Mouse (Mus musculus) cerebellum, adult 2 months (tissue): ENCODE data around the gene Man1c1. TPM values are rescaled to one million over a fixed set of nuclear protein-coding genes. Genes with fewer than 3 reads are reported as not detected.
A peak's percentile ranks its signal among the peaks of the same experiment; 100 is the strongest.

ENCODE experiments used
- DNase-seq, 2 experiments: peaks; one replicate each; pipeline ENCODE4 v3.0.0; 2021
- H3K27ac ChIP-seq: fragments of 200-500 bp; 2 replicates; pipeline ENCODE4 v1.5.1; 2012; ENCODE audit warnings: low read length, control low read depth, inconsistent platforms; ENCODE audit not compliant: insufficient read depth
- H3K27me3 ChIP-seq: fragments of 200-500 bp; 2 replicates; pipeline ENCODE4 v1.6.1; 2012; ENCODE audit warnings: inconsistent platforms, mild to moderate bottlenecking, low read length, moderate library complexity; ENCODE audit not compliant: control insufficient read depth, insufficient read depth
- H3K4me1 ChIP-seq: fragments of 200-500 bp; 2 replicates; pipeline ENCODE4 v1.6.1; 2011; ENCODE audit warnings: low read length; ENCODE audit not compliant: control insufficient read depth, insufficient read depth
- H3K4me3 ChIP-seq: fragments of 200-500 bp; replicated peaks from 2 replicates; pipeline ENCODE3; 2011; ENCODE audit warnings: mild to moderate bottlenecking, low read depth, low read length, control low read depth; ENCODE audit not compliant: insufficient read depth
- CTCF ChIP-seq: fragments of 200-500 bp; IDR thresholded peaks from 2 replicates; pipeline ENCODE4 v1.5.1; 2011; ENCODE audit warnings: low read depth, mild to moderate bottlenecking, control low read depth, low read length, moderate library complexity, borderline replicate concordance; ENCODE audit not compliant: insufficient read depth
- POLR2A ChIP-seq: fragments of 200-500 bp; IDR thresholded peaks from 2 replicates; pipeline ENCODE4 v1.6.1; 2011; ENCODE audit warnings: low read length, control low read depth, borderline replicate concordance; ENCODE audit not compliant: insufficient read depth
- WGBS: fragments of 180-500 bp; shearing (Covaris S2); methylation state at CpG from one replicate; pipeline ENCODE4 v1.1.7; 2018; 5-methylcytosine and 5-hydroxymethylcytosine counted together
- polyA plus RNA-seq: library from polyadenylated mRNA; depleted of rRNA; stranded (reverse); fragments of >200 nt; gene quantifications from 2 replicates; pipeline ENCODE4 v1.2.3, GENCODE M21; 2012

Man1c1 gene
- polyA plus RNA-seq, 1 experiment: 30.1 TPM

DNA sequence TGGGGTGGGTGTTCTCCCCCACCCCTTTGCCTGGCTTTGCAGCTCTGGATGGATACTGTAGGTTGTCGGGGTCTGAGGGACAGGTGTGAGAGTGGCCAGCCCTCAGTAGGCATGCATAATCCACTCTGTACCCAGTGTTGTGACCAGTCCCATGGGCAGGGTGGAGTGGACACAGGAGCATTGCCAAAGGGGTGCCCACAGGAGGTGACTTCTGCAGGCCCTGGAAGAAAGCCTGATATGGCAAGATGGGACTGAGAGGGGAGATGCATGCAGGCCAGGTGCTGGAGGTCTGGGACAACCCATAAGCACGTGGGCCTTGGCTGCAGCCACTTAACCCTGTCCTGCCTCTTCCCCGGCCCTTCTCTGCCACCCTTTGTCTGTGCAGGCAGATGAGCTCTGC is 16.3 kb upstream of the Man1c1 start:
- Histone ChIP-seq H3K27ac (no peak overlapping the region), H3K4me3 (no peak overlapping the region), H3K27me3 (no peaks in the 10 kb centered on the region), H3K4me1 (no peaks in the 10 kb centered on the region)
- no peak for TF ChIP-seq CTCF
- TF ChIP-seq POLR2A: no peak
- DNase-seq: no peak
- 60% methylated on average over 3 of the region's 3 CpGs for WGBS

- Histone ChIP-seq H3K27me3 (no peaks in the 10 kb centered on the region), H3K4me3 (no peak overlapping the region), H3K27ac (no peak overlapping the region), H3K4me1 (no peaks in the 10 kb centered on the region)
- WGBS: 81% methylated on average over 8 of the region's 8 CpGs
- no peak for DNase-seq
- TF ChIP-seq CTCF: no peak
- no peak for TF ChIP-seq POLR2A
Observed at GRCm38 (mm10) chr4:134719489-134719888, 15.4 kb upstream of the Man1c1 start.

- peaks cover 3% of the 10 kb centered on the region; the same call in 1 of the 2 replicates for H3K4me1 ChIP-seq
- WGBS: 4% methylated on average over 8 of the region's 8 CpGs
- no peaks in the 10 kb centered on the region for H3K27me3 ChIP-seq
- H3K27ac ChIP-seq: no peak overlapping the region
- TF ChIP-seq POLR2A (no peak), CTCF (peak; percentile 89)
- H3K4me3 ChIP-seq: no peak overlapping the region
- DNase-seq: peak; percentile 81 to 83
Observed at GRCm38 (mm10) chr4:134713937-134714336, 9.8 kb upstream of the Man1c1 start.

- Histone ChIP-seq H3K27ac (no peak overlapping the region), H3K4me3 (no peak overlapping the region), H3K4me1 (peaks cover 4% of the 10 kb centered on the region), H3K27me3 (no peaks in the 10 kb centered on the region)
- 90% methylated on average over 5 of the region's 5 CpGs for WGBS
- TF ChIP-seq POLR2A (no peak), CTCF (no peak)
- no peak for DNase-seq
Observed at GRCm38 (mm10) chr4:134705311-134705710, 1.2 kb upstream of the Man1c1 start.

DNA sequence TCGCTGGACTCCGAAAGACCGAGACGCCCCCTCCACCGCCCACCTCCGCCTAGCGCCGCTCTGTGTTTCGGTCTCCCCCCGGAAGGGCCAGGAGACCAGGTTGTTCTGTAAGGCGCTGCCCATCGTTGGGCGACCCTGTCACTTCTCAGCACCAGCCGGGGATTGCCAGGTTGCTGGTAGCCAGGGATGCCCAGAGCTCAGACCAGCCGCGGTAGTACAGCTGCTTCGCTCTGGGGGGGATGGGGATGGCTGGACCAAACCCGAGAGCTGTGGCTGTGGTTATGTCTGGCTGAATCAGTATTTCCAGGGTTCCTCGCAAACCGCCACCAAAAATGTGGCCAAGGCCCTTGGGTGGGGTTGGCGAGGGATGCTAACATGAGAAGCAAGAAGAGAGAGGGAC is 500 bp upstream of the Man1c1 start:
- DNase-seq: no peak
- no peaks in the 10 kb centered on the region for H3K27me3 ChIP-seq
- no peak for TF ChIP-seq CTCF
- no peak for TF ChIP-seq POLR2A
- peaks cover 9% of the 10 kb centered on the region for H3K4me1 ChIP-seq
- peak overlapping the region; percentile 23; the same call in 1 of the 2 replicates for H3K27ac ChIP-seq
- peak overlapping the region; percentile 83 for H3K4me3 ChIP-seq
- 2% methylated on average over 21 of the region's 21 CpGs for WGBS

GRCm38 (mm10) chr4:134702981-134703834 is 882 bp downstream of the Man1c1 start:
- under 1% methylated on average over 67 of the region's 90 CpGs for WGBS
- Histone ChIP-seq H3K4me1 (peaks cover 9% of the 10 kb centered on the region), H3K4me3 (peak overlapping the region; percentile 83), H3K27ac (peak overlapping the region; percentile 53), H3K27me3 (no peaks in the 10 kb centered on the region)
- DNase-seq: peak; percentile 61 to 76
- TF ChIP-seq POLR2A (no peak), CTCF (no peak)

DNA sequence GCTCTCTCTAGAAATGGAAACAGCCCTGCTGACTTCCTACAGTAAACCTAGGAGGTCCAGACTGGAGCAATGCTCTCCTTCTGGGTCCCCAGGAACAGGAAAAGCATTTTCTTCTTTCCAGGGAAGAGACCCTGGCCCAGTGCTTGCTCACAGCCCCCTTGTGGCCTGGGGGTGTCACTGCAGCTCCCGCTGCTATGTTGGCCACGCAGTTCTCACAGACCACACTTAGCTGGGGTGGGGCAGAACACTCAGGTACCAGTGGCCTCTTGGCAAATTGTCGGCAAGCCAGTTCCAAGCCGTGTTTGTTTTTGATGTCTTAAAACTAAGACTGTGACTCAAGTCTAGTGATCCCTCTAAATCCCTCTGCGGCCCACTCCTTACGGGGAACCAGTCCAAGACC is 2.2 kb downstream of the Man1c1 start:
- WGBS: 4% methylated on average over 6 of the region's 6 CpGs
- DNase-seq: peak; percentile 83 to 87
- peaks cover 17% of the 10 kb centered on the region for H3K4me1 ChIP-seq
- H3K27ac ChIP-seq: peak overlapping the region; percentile 73
- no peaks in the 10 kb centered on the region for H3K27me3 ChIP-seq
- TF ChIP-seq CTCF (peak; percentile 94), POLR2A (peak; percentile 21; the same call in 1 of the 2 replicates)
- H3K4me3 ChIP-seq: peak overlapping the region; percentile 83

- DNase-seq: no peak
- peak overlapping the region; percentile 83 for H3K4me3 ChIP-seq
- H3K27me3 ChIP-seq: no peaks in the 10 kb centered on the region
- 48% methylated on average over 2 of the region's 2 CpGs for WGBS
- no peak overlapping the region for H3K27ac ChIP-seq
- no peak for TF ChIP-seq POLR2A
- TF ChIP-seq CTCF: no peak
- peaks cover 24% of the 10 kb centered on the region for H3K4me1 ChIP-seq
Observed at GRCm38 (mm10) chr4:134700911-134701310, 3.2 kb downstream of the Man1c1 start.
